Mouse (Mus musculus): ENCODE measurements around the gene Cd44. TPM values are rescaled to one million over a fixed set of nuclear protein-coding genes. Genes with fewer than 3 reads are reported as not detected.

Gene Cd44
- total and polyA plus RNA-seq, 3 experiments = 102 to 153 (median 112) TPM

DNA sequence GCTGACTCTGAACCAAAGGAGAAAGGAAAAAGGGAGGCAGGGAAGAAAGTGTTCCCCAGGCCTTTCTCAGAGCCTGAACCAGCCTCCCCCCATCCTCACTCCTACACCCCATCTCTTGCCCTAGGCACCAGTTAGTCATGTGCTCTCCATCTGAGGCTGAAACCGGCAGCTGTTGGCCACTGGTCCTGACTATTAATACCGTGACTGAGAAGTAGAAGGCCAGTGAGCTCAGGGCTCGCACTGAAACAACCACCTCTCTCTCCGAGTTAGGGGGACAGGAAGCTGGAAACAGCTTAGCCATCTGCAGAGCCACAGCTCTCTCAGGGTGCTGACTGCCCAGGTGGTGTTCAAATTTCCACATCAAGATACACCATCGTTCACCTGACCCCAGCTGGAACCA, 13.2 kb upstream of the Cd44 start (continued):
- TF ChIP-seq NELFE (IDR thresholded peaks at IDR 0.05; ENCODE audit: low read depth, low read length) = peak; percentile 17; the same call in 1 of the 2 replicates
- TF ChIP-seq USF2 (conservative IDR thresholded peaks at IDR 0.05; ENCODE audit: low read depth, low read length) = no peak
- no peak for TF ChIP-seq GABPA (IDR thresholded peaks at IDR 0.05; ENCODE audit: insufficient replicate concordance, low read depth, low read length)
- peak; percentile 51 for TF ChIP-seq USF1 (IDR thresholded peaks at IDR 0.05; ENCODE audit: low read depth, low read length)
- peak; percentile 95 for TF ChIP-seq BHLHE40 (IDR thresholded peaks at IDR 0.05; ENCODE audit: low read depth, low read length)
- no peak for TF ChIP-seq SIN3A (IDR thresholded peaks at IDR 0.05; ENCODE audit: low read length)
- peak; percentile 86 for TF ChIP-seq EP300 (IDR thresholded peaks at IDR 0.05; ENCODE audit: low read length)
- no peak for TF ChIP-seq PAX5 (IDR thresholded peaks at IDR 0.05; ENCODE audit: low read length)
- TF ChIP-seq UBTF (IDR thresholded peaks at IDR 0.05; ENCODE audit: low read depth, low read length) = no peak
- no peak; the same call in 1 of the 2 replicates for TF ChIP-seq JUN (IDR thresholded peaks at IDR 0.05; ENCODE audit: insufficient read depth, low read depth, low read length)
- peak; percentile 86; the same call in 1 of the 2 replicates for TF ChIP-seq MAZ (IDR thresholded peaks at IDR 0.05; ENCODE audit: low read depth, low read length)
- TF ChIP-seq TBP (conservative IDR thresholded peaks at IDR 0.05; ENCODE audit: low read depth, low read length) = peak; percentile 54; the same call in 1 of the 2 replicates
- peak; percentile 84 for TF ChIP-seq ETS1 (conservative IDR thresholded peaks at IDR 0.05; ENCODE audit: low read depth, low read length)
- no peak for TF ChIP-seq POLR2A (IDR thresholded peaks at IDR 0.05; ENCODE audit: low read depth, low read length)
- no peak for TF ChIP-seq CTCF (conservative IDR thresholded peaks at IDR 0.05 in 1 of 2, IDR thresholded peaks at IDR 0.05 in 1 of 2; ENCODE audit: low read depth in 2 of 2, low read length in 2 of 2)
- no peak for TF ChIP-seq KAT2A (IDR thresholded peaks at IDR 0.05; ENCODE audit: insufficient replicate concordance, low read length)
- TF ChIP-seq RCOR1 (conservative IDR thresholded peaks at IDR 0.05; ENCODE audit: low read depth, low read length) = peak; percentile 72
- no peak for TF ChIP-seq ZC3H11A (IDR thresholded peaks at IDR 0.05; ENCODE audit: low read depth, low read length)
- 0 out of 2 replicates have a peak, but pooled peaks have one; percentile 10 for TF ChIP-seq HCFC1 (IDR thresholded peaks at IDR 0.05; ENCODE audit: low read depth, low read length)

DNA sequence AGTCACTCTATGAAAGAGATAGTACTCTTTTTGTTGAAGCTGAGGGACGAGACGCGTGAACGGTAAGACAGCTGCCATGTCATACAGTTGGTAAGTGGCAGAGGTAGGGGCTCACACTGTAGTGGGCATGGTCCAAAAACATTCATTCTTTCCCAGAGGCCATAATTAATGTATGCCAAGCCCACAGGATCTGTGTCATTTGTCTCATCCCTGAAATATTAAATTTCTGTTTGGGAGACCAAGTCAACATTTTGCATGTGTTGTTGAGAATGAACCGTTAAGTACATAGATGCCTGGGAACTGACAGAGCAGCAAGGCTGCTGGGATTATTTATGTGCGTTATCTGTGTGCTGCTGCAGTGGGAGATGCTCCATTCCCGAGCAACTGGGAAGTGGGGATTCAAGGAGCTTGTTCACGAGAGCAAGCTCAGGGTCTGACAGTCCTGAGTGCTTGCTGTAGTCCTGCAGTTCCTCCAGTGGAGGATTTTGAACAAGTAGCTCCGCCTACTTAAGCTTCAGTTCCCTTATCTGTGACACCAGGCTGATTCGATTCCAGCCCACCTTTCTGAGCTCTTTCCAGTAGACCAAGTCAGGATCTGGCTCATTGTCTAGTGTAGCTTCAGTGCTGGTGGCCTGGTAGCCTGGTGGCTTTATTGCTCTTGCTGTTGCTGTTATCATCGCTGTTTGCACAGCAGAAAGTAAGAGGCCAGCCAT, 12.5 kb upstream of the Cd44 start:
- peak overlapping the region; percentile 62 for H3K27ac ChIP-seq (ENCODE audit: insufficient read depth, low read depth)
- peak overlapping the region; percentile 18; the same call in 1 of the 2 replicates for H3K9ac ChIP-seq (ENCODE audit: insufficient read depth, low read depth)
- dilution Hi-C loops (cut with MboI; ENCODE audit: extremely low pct_ligation_motif_present, extremely low pct_unique_long_range_greater_than_20kb, low sequenced_read_pairs) = no loop called here
- no peaks in the 10 kb centered on the region for H3K79me2 ChIP-seq (replicated peaks; ENCODE audit: control insufficient read depth, extremely low read depth, insufficient read depth, poor library complexity, severe bottlenecking)
- H3K9me3 ChIP-seq (replicated peaks; ENCODE audit: low read length) = no peaks in the 10 kb centered on the region
- peak; percentile 77 for DNase-seq (ENCODE audit: extremely low read depth)
- no peaks in the 10 kb centered on the region for H3K36me3 ChIP-seq (replicated peaks in 1 of 2; ENCODE audit: control insufficient read depth in 1 of 2, insufficient read depth in 1 of 2, low read length in 1 of 2)
- no peaks in the 10 kb centered on the region for H3K27me3 ChIP-seq (replicated peaks)
- in situ Hi-C loops (cut with MboI; ENCODE audit: low pct_ligation_motif_present, low pct_unique_long_range_greater_than_20kb, low sequenced_read_pairs) = no loop called here
- H3K4me2 ChIP-seq (ENCODE audit: insufficient read depth, low read depth, poor library complexity, severe bottlenecking) = peak overlapping the region; percentile 37; the same call in 1 of the 2 replicates
- peak; percentile 71 for TF ChIP-seq TBP (conservative IDR thresholded peaks at IDR 0.05; ENCODE audit: low read depth, low read length)
- peak; percentile 16; the same call in 1 of the 2 replicates for TF ChIP-seq IRF4 (IDR thresholded peaks at IDR 0.05; ENCODE audit: low read depth, low read length)
- TF ChIP-seq NELFE (IDR thresholded peaks at IDR 0.05; ENCODE audit: low read depth, low read length) = peak; percentile 39; the same call in 1 of the 2 replicates
- peak; percentile 50 for TF ChIP-seq POLR2A (IDR thresholded peaks at IDR 0.05; ENCODE audit: low read depth, low read length)
- peak; percentile 1 for TF ChIP-seq RAD21 (IDR thresholded peaks at IDR 0.05; ENCODE audit: low read depth, low read length)
- no peak for TF ChIP-seq BHLHE40 (IDR thresholded peaks at IDR 0.05; ENCODE audit: low read depth, low read length)
- peaks cover 40 to 65% of the 10 kb centered on the region in 2 experiments for H3K4me1 ChIP-seq (ENCODE audit: control insufficient read depth in 1 of 2, insufficient read depth in 2 of 2)
- no peak overlapping the region for H3K4me3 ChIP-seq (replicated peaks in 1 of 3; ENCODE audit: low read depth in 2 of 3, low read length in 2 of 3, poor library complexity in 1 of 3)

All from CH12.LX (cell line).